ENCODE assay signal across 8 mouse cellular contexts in the genomic region with DNA sequence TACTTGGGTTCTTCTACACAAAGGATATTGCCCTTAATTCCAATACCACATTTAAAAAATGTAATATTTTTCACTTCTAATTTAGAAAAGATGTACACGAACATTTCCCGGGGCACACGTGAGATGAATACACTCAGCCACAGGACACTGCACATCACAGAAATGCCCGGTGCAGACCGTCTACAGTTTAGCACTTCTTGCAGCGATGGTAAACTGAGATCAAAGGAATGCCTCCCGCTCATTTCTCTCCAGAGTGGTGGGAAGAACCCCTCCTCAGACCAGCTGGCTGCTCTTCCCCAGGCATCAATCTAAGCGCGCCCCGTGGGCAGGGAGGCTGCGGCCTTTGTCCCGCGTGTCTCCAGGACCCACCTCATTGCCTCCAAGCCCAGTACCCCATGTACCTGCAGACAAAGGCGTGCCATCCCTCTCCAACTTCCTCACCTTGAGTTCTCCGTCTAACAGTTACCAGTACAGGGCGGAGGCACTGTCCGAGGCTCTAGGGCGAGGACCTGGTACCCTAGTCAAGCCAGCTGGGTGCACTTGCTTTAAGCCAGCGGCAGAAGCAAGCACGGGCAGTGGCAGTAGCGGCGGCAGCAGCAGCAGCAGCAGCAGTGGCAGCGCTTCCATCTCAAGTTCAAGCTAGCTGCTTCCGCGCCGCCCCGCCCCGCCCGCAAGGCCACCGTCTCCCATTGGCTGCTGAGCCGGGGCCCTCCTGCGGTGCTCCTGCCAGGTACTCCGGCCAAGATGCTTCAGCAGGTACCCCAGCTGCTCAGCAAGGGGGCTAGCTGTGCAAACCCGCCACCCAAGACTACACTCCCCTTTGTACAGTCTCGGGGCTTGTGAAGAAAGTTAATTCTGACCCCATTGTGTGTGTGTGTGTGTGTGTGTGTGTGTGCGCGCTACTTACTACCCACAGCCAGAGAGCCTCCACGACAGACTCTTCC.
DNase-seq lines count a peak whose midpoint lies in the region; ATAC-seq and TF ChIP-seq lines count a peak whose summit lies in the region.

No protein-coding gene starts in this region.

- ATAC-seq in lung, embryonic 14.5 days (ENCODE audit: insufficient read depth): peak; percentile 90
- ATAC-seq in erythroblast, adult 5-6 weeks (replicated peaks; ENCODE audit: low FRiP score, poor library complexity, severe bottlenecking): no peak

- peak overlapping the region; percentile 67 for H3K27ac ChIP-seq in heart, embryonic 10.5 days
- H3K27ac ChIP-seq in lung, embryonic 14.5 days (ENCODE audit: low read depth): no peak overlapping the region

- DNase-seq in right cerebral cortex, postnatal 4 days: peak; percentile 41
- no peak for DNase-seq in right cerebral cortex, postnatal 14 days
- peak; percentile 70 for DNase-seq in embryo, embryonic 11 days
- peak; percentile 83 for DNase-seq in heart, embryonic 10.5 days (ENCODE audit: low spot score)
- DNase-seq in kidney, adult 18-20 months: peak; percentile 78
- peak; percentile 70 for DNase-seq in lung, embryonic 14.5 days
- peak; percentile 16 for DNase-seq in ovary, postnatal 10 days (ENCODE audit: low spot score)

- peaks cover 18% of the 10 kb centered on the region for H3K27me3 ChIP-seq in heart, embryonic 10.5 days (ENCODE audit: insufficient read depth, poor library complexity, severe bottlenecking)
- H3K27me3 ChIP-seq in lung, embryonic 14.5 days (ENCODE audit: insufficient read depth, low read length): no peaks in the 10 kb centered on the region

- 7% methylated on average over 38 of the region's 38 CpGs for WGBS in heart, embryonic 10.5 days
- WGBS in lung, embryonic 14.5 days: 3% methylated on average over 38 of the region's 38 CpGs

- H3K9ac ChIP-seq in lung, embryonic 14.5 days: peak overlapping the region; percentile 42

- H3K4me2 ChIP-seq in lung, embryonic 14.5 days: peak overlapping the region; percentile 77

- H3K4me1 ChIP-seq in heart, embryonic 10.5 days: peaks cover 19% of the 10 kb centered on the region
- H3K4me1 ChIP-seq in lung, embryonic 14.5 days (ENCODE audit: insufficient read depth): peaks cover 9% of the 10 kb centered on the region; the same call in 1 of the 2 replicates

- H3K36me3 ChIP-seq in heart, embryonic 10.5 days: no peaks in the 10 kb centered on the region
- no peaks in the 10 kb centered on the region for H3K36me3 ChIP-seq in lung, embryonic 14.5 days (ENCODE audit: insufficient read depth)

- peak overlapping the region; percentile 62 for H3K4me3 ChIP-seq in heart, embryonic 10.5 days
- peak overlapping the region; percentile 37 for H3K4me3 ChIP-seq in lung, embryonic 14.5 days (ENCODE audit: low read depth, low read length)

- H3K9me3 ChIP-seq in heart, embryonic 10.5 days: no peaks in the 10 kb centered on the region
- no peaks in the 10 kb centered on the region for H3K9me3 ChIP-seq in lung, embryonic 14.5 days (ENCODE audit: low read depth, low read length)

- no peak for TF ChIP-seq CTCF in lung, embryonic 14.5 days (IDR thresholded peaks at IDR 0.05; ENCODE audit: low read depth)
